Mouse (Mus musculus): Measurements from ENCODE around the gene Tes. TPM values are rescaled to one million over a fixed set of nuclear protein-coding genes. Genes with fewer than 3 reads are reported as not detected.
"Not testable (repeated sequence)": the region's sequence is repeated elsewhere in the genome, so short reads cannot be mapped to it uniquely, and the experiment has no call there.

Gene Tes
- polyA plus RNA-seq, 1 experiment from 2014 or later, result 37.8 TPM

- H3K9me3 ChIP-seq (replicated peaks), result no peaks in the 10 kb centered on the region
Observed at GRCm38 (mm10) chr6:17059501-17059900, 5.4 kb upstream of the Tes start.

GRCm38 (mm10) chr6:17060154-17060553, 4.8 kb upstream of the Tes start:
- no peak overlapping the region for H3K4me2 ChIP-seq (replicated peaks)
- no peak overlapping the region for H3K27ac ChIP-seq (replicated peaks)
- H3K4me1 ChIP-seq, result peaks cover 7% of the 10 kb centered on the region
- no peak for ATAC-seq (ENCODE audit: insufficient number of reproducible peaks, low FRiP score, low TSS enrichment, low read depth)
- no peak overlapping the region for H3K4me3 ChIP-seq (replicated peaks)
- H3K9me3 ChIP-seq (replicated peaks), result no peaks in the 10 kb centered on the region
- no peak overlapping the region for H3K9ac ChIP-seq
- no peaks in the 10 kb centered on the region for H3K36me3 ChIP-seq
- H3K27me3 ChIP-seq, result no peaks in the 10 kb centered on the region
- 80% methylated on average over 2 of the region's 2 CpGs for WGBS

More at GRCm38 (mm10) chr6:17059501-17059900, 5.4 kb upstream of the Tes start:
- Histone ChIP-seq H3K4me1 (peaks cover 1% of the 10 kb centered on the region), H3K4me3 (replicated peaks) (no peak overlapping the region), H3K27ac (replicated peaks) (no peak overlapping the region), H3K9ac (no peak overlapping the region), H3K36me3 (no peaks in the 10 kb centered on the region), H3K4me2 (replicated peaks) (no peak overlapping the region), H3K27me3 (no peaks in the 10 kb centered on the region)
- WGBS, result 55% methylated on average over 2 of the region's 2 CpGs
- ATAC-seq (ENCODE audit: insufficient number of reproducible peaks, low FRiP score, low TSS enrichment, low read depth), result no peak

GRCm38 (mm10) chr6:17061826-17062225, 3.1 kb upstream of the Tes start:
- ATAC-seq (ENCODE audit: insufficient number of reproducible peaks, low FRiP score, low TSS enrichment, low read depth); H3K4me3 ChIP-seq (replicated peaks); H3K9ac ChIP-seq; H3K36me3 ChIP-seq; H3K27ac ChIP-seq (replicated peaks); H3K9me3 ChIP-seq (replicated peaks); H3K4me2 ChIP-seq (replicated peaks); H3K27me3 ChIP-seq: not testable (repeated sequence)
- 83% methylated on average over 4 of the region's 4 CpGs for WGBS
- H3K4me1 ChIP-seq, result peaks cover 17% of the 10 kb centered on the region

GRCm38 (mm10) chr6:17062366-17062765, 2.6 kb upstream of the Tes start:
- H3K4me2 ChIP-seq (replicated peaks), result no peak overlapping the region
- WGBS, result 80% methylated on average over 6 of the region's 6 CpGs
- H3K9ac ChIP-seq, result no peak overlapping the region
- peaks cover 17% of the 10 kb centered on the region for H3K4me1 ChIP-seq
- ATAC-seq (ENCODE audit: insufficient number of reproducible peaks, low FRiP score, low TSS enrichment, low read depth), result no peak
- no peak overlapping the region for H3K4me3 ChIP-seq (replicated peaks)
- no peaks in the 10 kb centered on the region for H3K9me3 ChIP-seq (replicated peaks)
- H3K27ac ChIP-seq (replicated peaks), result no peak overlapping the region
- H3K27me3 ChIP-seq, result no peaks in the 10 kb centered on the region
- no peaks in the 10 kb centered on the region for H3K36me3 ChIP-seq

- H3K36me3 ChIP-seq, result no peaks in the 10 kb centered on the region
- H3K9me3 ChIP-seq (replicated peaks), result no peaks in the 10 kb centered on the region
- H3K9ac ChIP-seq, result peak overlapping the region; percentile 69; the same call in 1 of the 2 replicates
- 2% methylated on average over 12 of the region's 12 CpGs for WGBS
- ATAC-seq (ENCODE audit: insufficient number of reproducible peaks, low FRiP score, low TSS enrichment, low read depth), result no peak
- no peak overlapping the region for H3K27ac ChIP-seq (replicated peaks)
- peak overlapping the region; percentile 82 for H3K4me2 ChIP-seq (replicated peaks)
- H3K4me3 ChIP-seq (replicated peaks), result peak overlapping the region; percentile 75
- H3K4me1 ChIP-seq, result peaks cover 17% of the 10 kb centered on the region
- no peaks in the 10 kb centered on the region for H3K27me3 ChIP-seq
Observed at GRCm38 (mm10) chr6:17065791-17066169, 831 bp downstream of the Tes start.

GRCm38 (mm10) chr6:17066211-17066940, 1.4 kb downstream of the Tes start:
- WGBS, result 42% methylated on average over 11 of the region's 11 CpGs
- no peaks in the 10 kb centered on the region for H3K9me3 ChIP-seq (replicated peaks)
- no peaks in the 10 kb centered on the region for H3K36me3 ChIP-seq
- no peak overlapping the region for H3K9ac ChIP-seq
- no peak overlapping the region for H3K27ac ChIP-seq (replicated peaks)
- peak overlapping the region; percentile 82 for H3K4me2 ChIP-seq (replicated peaks)
- H3K4me3 ChIP-seq (replicated peaks), result peak overlapping the region; percentile 75
- H3K27me3 ChIP-seq, result no peaks in the 10 kb centered on the region
- peaks cover 17% of the 10 kb centered on the region for H3K4me1 ChIP-seq
- no peak for ATAC-seq (ENCODE audit: insufficient number of reproducible peaks, low FRiP score, low TSS enrichment, low read depth)

- H3K36me3 ChIP-seq, result no peaks in the 10 kb centered on the region
- no peak overlapping the region for H3K9ac ChIP-seq
- WGBS, result 88% methylated on average over 3 of the region's 3 CpGs
- no peaks in the 10 kb centered on the region for H3K4me1 ChIP-seq
- H3K4me3 ChIP-seq (replicated peaks), result no peak overlapping the region
- no peak overlapping the region for H3K4me2 ChIP-seq (replicated peaks)
- no peak for ATAC-seq (ENCODE audit: insufficient number of reproducible peaks, low FRiP score, low TSS enrichment, low read depth)
- no peak overlapping the region for H3K27ac ChIP-seq (replicated peaks)
- H3K27me3 ChIP-seq, result no peaks in the 10 kb centered on the region
- H3K9me3 ChIP-seq (replicated peaks), result no peaks in the 10 kb centered on the region
Observed at GRCm38 (mm10) chr6:17071899-17072298, 7.0 kb downstream of the Tes start.

- H3K9ac ChIP-seq, result no peak overlapping the region
- WGBS, result 73% methylated on average over 5 of the region's 5 CpGs
- H3K9me3 ChIP-seq (replicated peaks), result no peaks in the 10 kb centered on the region
- no peak overlapping the region for H3K27ac ChIP-seq (replicated peaks)
- ATAC-seq (ENCODE audit: insufficient number of reproducible peaks, low FRiP score, low TSS enrichment, low read depth), result no peak
- no peaks in the 10 kb centered on the region for H3K36me3 ChIP-seq
- no peak overlapping the region for H3K4me2 ChIP-seq (replicated peaks)
- H3K4me1 ChIP-seq, result peaks cover under 1% of the 10 kb centered on the region; the same call in 1 of the 2 replicates
- no peaks in the 10 kb centered on the region for H3K27me3 ChIP-seq
- no peak overlapping the region for H3K4me3 ChIP-seq (replicated peaks)
Observed at GRCm38 (mm10) chr6:17072338-17072737, 7.4 kb downstream of the Tes start.

- Histone ChIP-seq H3K36me3 (no peaks in the 10 kb centered on the region), H3K4me1 (peaks cover 6% of the 10 kb centered on the region), H3K4me3 (replicated peaks) (no peak overlapping the region), H3K9ac (no peak overlapping the region), H3K27me3 (no peaks in the 10 kb centered on the region), H3K4me2 (replicated peaks) (no peak overlapping the region), H3K9me3 (replicated peaks) (no peaks in the 10 kb centered on the region), H3K27ac (replicated peaks) (no peak overlapping the region)
- 79% methylated on average over 7 of the region's 7 CpGs for WGBS
- ATAC-seq (ENCODE audit: insufficient number of reproducible peaks, low FRiP score, low TSS enrichment, low read depth), result no peak
Observed at GRCm38 (mm10) chr6:17072763-17073484, 8.0 kb downstream of the Tes start.

GRCm38 (mm10) chr6:17077270-17077669, 12.3 kb downstream of the Tes start:
- Histone ChIP-seq H3K4me1 (peaks cover 12% of the 10 kb centered on the region), H3K4me2 (replicated peaks) (no peak overlapping the region), H3K9ac (no peak overlapping the region), H3K9me3 (replicated peaks) (no peaks in the 10 kb centered on the region), H3K27ac (replicated peaks) (no peak overlapping the region), H3K27me3 (no peaks in the 10 kb centered on the region), H3K4me3 (replicated peaks) (no peak overlapping the region), H3K36me3 (no peaks in the 10 kb centered on the region)
- ATAC-seq (ENCODE audit: insufficient number of reproducible peaks, low FRiP score, low TSS enrichment, low read depth), result no peak
- WGBS, result 63% methylated on average over 9 of the region's 9 CpGs

- Histone ChIP-seq H3K9ac (no peak overlapping the region), H3K27me3 (no peaks in the 10 kb centered on the region), H3K4me3 (replicated peaks) (no peak overlapping the region), H3K9me3 (replicated peaks) (no peaks in the 10 kb centered on the region), H3K4me2 (replicated peaks) (no peak overlapping the region), H3K4me1 (peaks cover 15% of the 10 kb centered on the region), H3K27ac (replicated peaks) (no peak overlapping the region), H3K36me3 (no peaks in the 10 kb centered on the region)
- ATAC-seq (ENCODE audit: insufficient number of reproducible peaks, low FRiP score, low TSS enrichment, low read depth), result no peak
- 34% methylated on average over 3 of the region's 3 CpGs for WGBS
Observed at GRCm38 (mm10) chr6:17077720-17078119, 12.8 kb downstream of the Tes start.

Measured in embryonic facial prominence, embryonic 15.5 days (tissue).